Mouse (Mus musculus): ENCODE data around the gene Cic.
A peak's percentile ranks its signal among the peaks of the same experiment; 100 is the strongest.
"Not testable (repeated sequence)": the region's sequence is repeated elsewhere in the genome, so short reads cannot be mapped to it uniquely, and the experiment has no call there.

Cic gene

GRCm38 (mm10) chr7:25303003-25303684 lies 35.6 kb downstream of the Cic start:
- no peak for DNase-seq (ENCODE audit: low spot score in 2 of 2)

GRCm38 (mm10) chr7:25303685-25304006 lies 36.1 kb downstream of the Cic start:
- DNase-seq (ENCODE audit: low spot score in 2 of 2), result no peak

DNA sequence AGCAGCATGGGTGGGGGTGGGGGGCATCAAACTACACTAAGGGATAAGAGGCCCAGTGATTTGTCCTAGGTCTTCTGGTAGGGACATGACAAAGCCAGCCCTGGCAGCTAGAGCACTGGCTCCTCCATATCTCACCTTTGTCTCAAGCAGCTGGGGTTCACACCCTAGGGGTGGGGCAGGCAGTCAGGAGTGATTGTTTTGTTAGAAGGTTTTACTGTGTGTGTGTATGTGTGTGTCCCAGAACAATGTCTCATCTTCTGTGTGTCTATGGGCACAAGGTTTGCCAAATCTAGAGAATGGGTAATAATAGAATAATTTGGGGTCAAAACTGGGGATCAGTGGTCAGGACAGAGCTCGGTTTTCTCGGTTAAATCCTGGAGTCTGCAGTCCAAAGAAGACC lies 38.0 kb downstream of the Cic start:
- no peak for DNase-seq (ENCODE audit: low spot score in 2 of 2)

- DNase-seq (ENCODE audit: low spot score in 2 of 2), result peak in 1 of 2 experiments; percentile 57
Measured at GRCm38 (mm10) chr7:25305956-25306613, 38.6 kb downstream of the Cic start, which contains the start of gene Tmem145. TSS of gene Tmem145 (plus strand) at chr7:25306106.

DNA sequence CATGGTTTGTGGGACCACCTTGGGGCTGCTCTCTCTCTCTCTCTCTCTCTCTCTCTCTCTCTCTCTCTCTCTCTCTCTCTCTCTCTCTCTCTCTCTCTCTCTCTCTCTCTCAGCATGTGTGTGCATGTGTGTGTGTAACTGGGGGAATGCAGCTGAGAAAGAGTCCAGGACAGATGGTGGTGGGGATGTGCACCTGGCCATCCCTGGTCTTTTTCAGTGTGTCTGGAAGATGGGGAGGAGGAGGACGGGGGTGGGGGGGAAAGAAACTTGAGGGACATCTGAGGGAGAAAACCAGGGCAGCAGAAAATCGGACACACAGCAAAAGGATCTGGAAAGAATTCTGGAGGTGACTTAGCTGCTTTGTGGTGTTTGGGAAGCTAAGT lies 39.1 kb downstream of the Cic start:
- DNase-seq (ENCODE audit: low spot score in 2 of 2), result no peak

GRCm38 (mm10) chr7:25308702-25309318 lies 41.3 kb downstream of the Cic start:
- no peak for DNase-seq (ENCODE audit: low spot score in 2 of 2)

DNA sequence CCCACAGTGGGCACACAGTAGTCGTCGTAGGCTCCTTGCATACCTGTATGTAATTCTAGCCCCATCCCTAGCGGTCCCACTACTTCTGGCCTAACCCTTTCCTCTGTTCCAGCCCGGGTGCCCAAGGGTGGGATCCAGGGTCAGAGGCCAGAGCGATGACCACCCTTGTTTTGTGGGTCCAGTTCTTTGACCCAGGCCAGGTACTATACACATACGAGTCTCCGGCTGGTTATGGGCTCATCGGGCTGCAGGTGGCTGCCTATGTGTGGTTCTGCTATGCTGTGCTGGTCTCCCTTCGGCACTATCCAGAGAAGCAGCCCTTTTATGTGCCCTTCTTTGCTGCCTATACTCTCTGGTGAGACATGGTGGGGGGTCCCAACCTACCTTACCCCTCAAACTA lies 41.9 kb downstream of the Cic start:
- DNase-seq (ENCODE audit: low spot score in 2 of 2), result no peak

- DNase-seq (ENCODE audit: low spot score in 2 of 2), result no peak
Measured at GRCm38 (mm10) chr7:25311193-25311592, 43.7 kb downstream of the Cic start.

- DNase-seq (ENCODE audit: low spot score in 2 of 2), result no peak
Measured at GRCm38 (mm10) chr7:25313325-25313724, 45.8 kb downstream of the Cic start.

- no peak for DNase-seq (ENCODE audit: low spot score in 2 of 2)
Measured at GRCm38 (mm10) chr7:25314606-25315305, 47.3 kb downstream of the Cic start.

- peak in 1 of 2 experiments; percentile 32 for DNase-seq (ENCODE audit: low spot score in 2 of 2)
Measured at GRCm38 (mm10) chr7:25315306-25316041, 48.0 kb downstream of the Cic start.

DNA sequence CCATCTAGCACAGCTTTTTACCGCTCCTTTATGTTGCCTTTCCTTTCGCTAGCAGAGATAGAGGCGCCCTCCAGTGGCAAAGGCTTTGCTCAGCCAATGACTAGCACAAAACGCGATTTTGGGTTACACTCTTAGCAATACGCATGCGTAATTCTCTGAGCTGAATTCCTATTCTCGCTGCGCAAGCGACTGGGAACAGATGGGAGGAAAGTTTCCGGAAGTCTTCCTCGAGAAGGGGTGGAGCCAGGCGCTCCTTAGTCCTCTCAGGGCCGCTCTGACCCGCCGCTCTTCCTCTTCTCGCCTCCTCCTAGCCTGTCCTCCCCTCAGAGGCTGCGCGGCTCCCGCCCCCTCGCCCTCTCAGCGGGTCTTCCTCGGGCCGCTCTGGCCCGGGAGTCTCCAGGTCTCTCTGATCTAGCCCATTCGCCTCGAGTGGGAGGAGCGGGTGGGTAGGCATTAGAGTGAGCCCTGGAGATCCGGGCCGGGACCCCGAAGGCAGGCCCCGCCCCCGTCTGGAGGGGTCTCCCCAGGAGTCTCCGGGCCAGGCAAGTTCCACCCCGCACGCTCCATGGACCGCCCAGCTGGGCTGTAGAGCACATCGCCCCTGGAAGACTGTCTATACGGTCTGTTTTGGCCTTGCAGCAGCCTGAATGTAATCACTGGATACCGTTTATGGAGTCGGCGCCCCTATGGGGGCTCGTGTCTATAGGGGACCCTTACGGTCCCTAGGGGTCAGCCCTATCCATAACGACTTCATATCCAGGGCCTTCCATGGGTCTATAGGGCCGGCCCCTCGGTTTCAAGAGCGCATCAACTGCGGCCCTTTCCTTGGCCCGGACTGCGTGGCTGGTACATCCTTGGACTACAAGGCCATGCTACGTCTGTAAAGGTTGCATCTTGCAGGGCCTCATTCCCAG lies 49.3 kb downstream of the Cic start, which contains the start of gene Megf8:
TSS of gene Megf8 (plus strand) at position 633 of the 914 bp plus-strand sequence.
- peak; percentile 72 to 92 for DNase-seq (ENCODE audit: low spot score in 2 of 2)

DNA sequence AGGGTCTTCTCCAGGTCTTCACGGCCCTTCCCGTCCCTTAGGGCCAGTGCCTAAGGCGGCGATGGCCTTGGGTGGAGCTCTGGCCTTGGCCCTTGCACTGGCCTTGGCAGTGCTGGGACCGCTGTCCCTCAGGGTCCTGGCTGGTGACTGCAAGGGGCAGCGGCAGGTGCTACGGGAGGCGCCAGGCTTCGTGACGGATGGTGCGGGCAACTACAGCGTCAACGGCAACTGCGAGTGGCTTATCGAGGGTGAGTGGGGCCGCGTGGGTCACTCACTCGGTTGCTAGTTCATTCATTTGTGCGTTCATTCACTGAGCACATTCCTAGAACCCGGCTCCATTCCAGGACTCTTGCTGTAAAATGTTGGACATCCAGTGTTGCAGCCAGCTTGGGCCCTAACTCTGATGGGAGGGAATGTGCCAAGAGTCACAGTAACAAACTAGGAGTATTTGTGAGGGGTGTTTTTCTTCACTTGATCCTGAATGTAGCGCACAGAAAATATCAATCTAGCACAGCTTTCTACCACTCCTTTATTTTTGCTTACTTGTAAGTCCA lies 50.0 kb downstream of the Cic start:
- DNase-seq (ENCODE audit: low spot score in 2 of 2), result no peak

DNA sequence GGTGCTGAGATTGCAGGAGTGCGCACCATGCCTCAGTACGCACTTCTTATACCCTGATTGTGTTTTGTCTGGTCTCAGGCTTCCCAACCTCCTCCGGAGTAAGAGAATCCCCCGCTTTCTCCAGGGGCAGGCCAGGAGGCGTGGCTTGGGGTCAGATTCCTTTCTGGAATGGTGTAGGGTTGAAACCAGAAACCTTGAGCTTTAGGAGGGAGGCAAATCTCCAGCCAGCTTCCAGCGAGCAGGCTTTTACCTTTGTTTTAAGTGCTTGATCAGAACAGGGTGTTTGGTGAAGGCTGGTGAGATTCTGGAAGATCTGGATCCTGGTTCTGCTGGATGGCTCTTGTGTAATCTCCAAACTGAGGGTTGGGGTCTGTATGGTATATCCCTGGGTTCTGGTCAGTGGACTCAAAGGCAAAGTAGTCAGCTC lies 54.6 kb downstream of the Cic start:
- no peak for DNase-seq (ENCODE audit: low spot score in 2 of 2)

DNA sequence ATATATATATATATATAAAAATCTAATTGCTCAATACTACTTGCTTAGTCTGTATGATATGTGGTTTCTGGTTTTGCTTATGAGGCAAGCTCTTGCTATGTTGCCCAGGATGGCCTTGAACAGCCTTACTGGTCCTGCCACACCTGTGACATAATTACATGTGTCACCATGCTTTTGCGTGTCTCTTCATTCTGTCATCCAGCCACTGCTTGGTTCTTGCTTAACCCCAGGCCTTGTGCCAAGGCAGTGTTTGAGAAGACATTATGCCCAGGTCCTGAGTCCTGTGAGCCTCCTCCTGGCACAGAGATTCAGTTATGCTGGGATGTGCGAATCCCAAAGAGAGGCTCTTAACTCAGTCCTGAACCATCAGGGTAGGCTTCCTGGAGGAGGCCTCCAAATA lies 55.7 kb downstream of the Cic start:
- DNase-seq (ENCODE audit: low spot score in 2 of 2), result no peak

- DNase-seq (ENCODE audit: low spot score in 2 of 2), result not testable (repeated sequence)
Measured at GRCm38 (mm10) chr7:25325431-25325830, 57.9 kb downstream of the Cic start.

- DNase-seq (ENCODE audit: low spot score in 2 of 2), result no peak
Measured at GRCm38 (mm10) chr7:25326233-25326632, 58.7 kb downstream of the Cic start.

- peak; percentile 63 to 84 for DNase-seq (ENCODE audit: low spot score in 2 of 2)
Measured at GRCm38 (mm10) chr7:25333596-25334307, 66.2 kb downstream of the Cic start.

DNA sequence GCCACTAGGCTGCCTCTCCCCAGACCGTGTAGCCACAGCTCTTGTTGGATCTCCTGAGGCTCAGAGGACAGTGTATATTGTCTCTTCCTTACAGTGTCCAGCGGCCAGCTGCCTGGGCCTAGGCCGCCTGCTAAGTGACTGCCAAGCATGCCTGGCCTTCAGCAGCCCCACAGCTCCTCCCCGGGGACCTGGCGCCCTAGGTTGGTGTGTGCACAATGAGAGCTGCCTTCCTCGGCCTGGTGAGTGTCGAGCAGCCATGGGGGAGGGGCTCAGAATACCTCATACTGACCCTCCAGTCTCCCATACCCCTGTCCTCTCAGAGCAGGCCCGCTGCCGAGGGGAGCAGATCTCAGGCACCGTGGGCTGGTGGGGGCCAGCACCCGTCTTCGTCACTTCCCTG lies 67.0 kb downstream of the Cic start:
- DNase-seq (ENCODE audit: low spot score in 2 of 2), result no peak

DNA sequence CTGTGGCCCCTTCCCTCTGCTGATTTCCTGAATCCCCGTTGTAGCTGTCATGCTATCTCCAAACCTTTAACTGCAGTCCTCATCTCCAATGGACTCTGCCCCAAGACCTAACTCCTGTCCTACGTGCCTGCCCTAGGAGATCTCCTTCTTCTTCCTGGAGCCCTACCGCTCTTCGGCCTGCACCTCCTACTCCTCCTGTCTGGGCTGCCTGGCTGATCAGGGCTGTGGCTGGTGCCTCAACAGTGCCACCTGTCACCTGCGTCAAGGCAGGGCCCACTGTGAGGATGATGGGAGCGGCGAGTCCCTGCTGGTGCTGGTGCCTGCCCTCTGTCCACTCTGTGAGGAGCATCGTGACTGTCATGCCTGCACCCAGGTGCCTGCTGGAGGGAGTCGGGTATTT lies 71.8 kb downstream of the Cic start:
- no peak for DNase-seq (ENCODE audit: low spot score in 2 of 2)
